Comparison of ENCODE assay signal across 29 mouse cellular contexts in genomic region chr8:10200042-10200441, GRCm38 (mm10). TPM values are rescaled to one million over a fixed set of nuclear protein-coding genes. Genes with fewer than 3 reads are reported as not detected.
A peak's percentile ranks its signal among the peaks of the same experiment; 100 is the strongest.
DNase-seq lines count a peak whose midpoint lies in the region; ATAC-seq lines count a peak whose summit lies in the region.
"Had no signal": no experiment of that assay in that cellular context is flagged by ENCODE, and none has a peak within 500 bp of the region (broad histone marks: within the 10 kb centered on the region; RNA-seq: fewer than 3 reads in every experiment).

No protein-coding gene starts in this region.

- H3K9ac ChIP-seq in kidney, embryonic 16.5 days (replicated peaks; ENCODE audit: low read length), result no peak overlapping the region
- H3K9ac ChIP-seq: forebrain, embryonic 13.5 days; heart, embryonic 12.5 days; hindbrain, embryonic 15.5 days; limb, embryonic 13.5 days; liver, embryonic 12.5 days; midbrain, embryonic 12.5 days had no signal

- no peak overlapping the region for H3K4me2 ChIP-seq in kidney, embryonic 16.5 days (replicated peaks; ENCODE audit: low read depth, low read length)
- H3K4me2 ChIP-seq: forebrain, embryonic 13.5 days; heart, embryonic 12.5 days; limb, embryonic 13.5 days; liver, embryonic 12.5 days; midbrain, embryonic 12.5 days had no signal

- 71% methylated on average over 8 of the region's 8 CpGs for WGBS in kidney, embryonic 16.5 days

- H3K27me3 ChIP-seq in kidney, embryonic 16.5 days (ENCODE audit: insufficient read depth, low read length), result no peaks in the 10 kb centered on the region
- H3K27me3 ChIP-seq: forebrain, embryonic 13.5 days; heart, embryonic 12.5 days; hindbrain, embryonic 15.5 days; limb, embryonic 13.5 days; liver, embryonic 12.5 days; megakaryocyte, embryonic 14.5 days had no signal

- H3K4me3 ChIP-seq in kidney, embryonic 16.5 days (ENCODE audit: low read length), result no peak overlapping the region
- H3K4me3 ChIP-seq: forebrain, embryonic 13.5 days; heart, embryonic 12.5 days; hindbrain, embryonic 15.5 days; layer of hippocampus, adult 2 months; limb, embryonic 13.5 days; liver, embryonic 12.5 days; megakaryocyte, embryonic 14.5 days; midbrain, embryonic 12.5 days had no signal

- H3K36me3 ChIP-seq in kidney, embryonic 16.5 days (ENCODE audit: insufficient read depth, low read length), result no peaks in the 10 kb centered on the region
- H3K36me3 ChIP-seq: heart, embryonic 12.5 days; hindbrain, embryonic 15.5 days; limb, embryonic 13.5 days; liver, embryonic 12.5 days; midbrain, embryonic 12.5 days had no signal

- ATAC-seq in kidney, embryonic 16.5 days (ENCODE audit: low FRiP score, low TSS enrichment), result no peak
- ATAC-seq: CD4-positive, CD25-positive, alpha-beta regulatory T cell, adult 4 months; forebrain, embryonic 13.5 days; liver, embryonic 12.5 days; lung, postnatal 0 days had no signal

- H3K9me3 ChIP-seq in kidney, embryonic 16.5 days (ENCODE audit: low read length), result no peaks in the 10 kb centered on the region
- H3K9me3 ChIP-seq: forebrain, embryonic 13.5 days; heart, embryonic 12.5 days; hindbrain, embryonic 15.5 days; limb, embryonic 13.5 days; liver, embryonic 12.5 days; midbrain, embryonic 12.5 days had no signal

- no peak overlapping the region for H3K27ac ChIP-seq in kidney, embryonic 16.5 days (ENCODE audit: low read length)
- H3K27ac ChIP-seq: forebrain, embryonic 13.5 days; hindbrain, embryonic 15.5 days; kidney, postnatal 0 days; layer of hippocampus, adult 2 months; limb, embryonic 13.5 days; liver, embryonic 12.5 days; midbrain, embryonic 12.5 days had no signal

- intact Hi-C loops in heart, postnatal 14 days (cut with DNase I), result no loop called here

- DNase-seq in kidney, adult 18-20 months, result peak; percentile 26
- DNase-seq in ES-CJ7 (ENCODE audit: low read depth, low spot score) (peak; percentile 51), ZHBTc4 (ENCODE audit: low read depth, low spot score) (peak; percentile 63)
- peak; percentile 4 for DNase-seq in kidney, postnatal 4 days
- no peak for DNase-seq in retina, embryonic 14.5 days (ENCODE audit: low spot score)
- DNase-seq in left cerebral cortex, adult 11 months (ENCODE audit: low spot score), result no peak
- no peak for DNase-seq in heart, postnatal 14 days
- DNase-seq: adrenal gland, postnatal 10 days; cerebellum, adult 11 months; cerebellum, adult 9-10 months; gastrocnemius, postnatal 36 days; lung, adult 18-20 months; lung, postnatal 4 days; thymus, postnatal 4 days had no signal

- H3K4me1 ChIP-seq in kidney, embryonic 16.5 days (ENCODE audit: insufficient read depth, low read length), result no peaks in the 10 kb centered on the region
- H3K4me1 ChIP-seq: limb, embryonic 13.5 days; liver, embryonic 12.5 days; megakaryocyte, embryonic 14.5 days had no signal

RNA-seq across cellular contexts. Expression of gene Myo16, which starts 46.3 kb away (rescaled TPM):
- 0.18 and 0.25 TPM in 2 replicates for polyA plus RNA-seq in kidney, embryonic 16.5 days (2015; fragmentation: Nextera tagmentation; extraction: Ambion mirVana)
- total RNA-seq in heart, postnatal 14 days (2021), result 1 to 10 TPM; 4.8 to 7.5 TPM
- total RNA-seq: hematopoietic stem cell, adult 5-6 weeks; monocyte, adult 5-6 weeks had no signal
- polyA plus RNA-seq: CD4-positive, CD25-positive, alpha-beta regulatory T cell, adult 4 months; heart, postnatal 0 days had no signal

Comparison
In these comparisons a context has a peak if more than half of its experiments do, and no peak if none do; other contexts are left out.
1. DNase-seq: peak in kidney, adult 18-20 months (single experiment), ES-CJ7 (single experiment), ZHBTc4 (single experiment) and kidney, postnatal 4 days (2 of 2); none in retina, embryonic 14.5 days (single experiment), left cerebral cortex, adult 11 months (single experiment) and heart, postnatal 14 days (0 of 2).